Mouse (Mus musculus) kidney, postnatal 0 days (tissue): Measurements from ENCODE around the gene Hoxa1. TPM values are rescaled to one million over a fixed set of nuclear protein-coding genes. Genes with fewer than 3 reads are reported as not detected.
A peak's percentile ranks its signal among the peaks of the same experiment; 100 is the strongest.

Experiments used
- ATAC-seq: fragments of 200-750 bp; cut with Nextera tagmentation; replicated peaks from 2 replicates; pipeline ENCODE4 v1.8.0; 2017; ENCODE audit warnings: low read depth, moderate number of reproducible peaks, moderate TSS enrichment, moderate library complexity; ENCODE audit not compliant: low FRiP score
- DNase-seq: peaks from one replicate; pipeline ENCODE4 v3.0.0-alpha.2; 2016; ENCODE audit warnings: low spot score
- H3K27ac ChIP-seq: fragments of 300-500 bp; sonication (generic); 2 replicates; pipeline ENCODE4 v1.5.1; 2014; ENCODE audit warnings: mild to moderate bottlenecking
- H3K27me3 ChIP-seq: fragments of 300-500 bp; sonication (generic); 2 replicates; pipeline ENCODE4 v1.6.1; 2014; ENCODE audit warnings: low read length, mixed read lengths; ENCODE audit not compliant: insufficient read depth
- H3K36me3 ChIP-seq: fragments of 300-500 bp; sonication (generic); 2 replicates; pipeline ENCODE4 v1.6.1; 2014; ENCODE audit warnings: low read length, mixed read lengths; ENCODE audit not compliant: insufficient read depth
- H3K4me1 ChIP-seq: fragments of 300-500 bp; sonication (generic); replicated peaks from 2 replicates; pipeline ENCODE4 v1.6.1; 2014; ENCODE audit warnings: antibody characterized with exemption, low read length, mixed read lengths; ENCODE audit not compliant: insufficient read depth
- H3K4me2 ChIP-seq: fragments of 300-500 bp; sonication (generic); 2 replicates; pipeline ENCODE4 v1.6.1; 2014; ENCODE audit warnings: mild to moderate bottlenecking, low read length, moderate library complexity, mixed read lengths
- H3K4me3 ChIP-seq: fragments of 300-500 bp; sonication (generic); replicated peaks from 2 replicates; pipeline ENCODE4 v1.5.1; 2014; ENCODE audit warnings: low read depth, low read length
- H3K9ac ChIP-seq: fragments of 300-500 bp; sonication (generic); 2 replicates; pipeline ENCODE4 v1.6.1; 2014; ENCODE audit warnings: low read depth, low read length
- H3K9me3 ChIP-seq: fragments of 300-500 bp; sonication (generic); replicated peaks from 2 replicates; pipeline ENCODE4 v1.6.1; 2016; ENCODE audit warnings: low read length, inconsistent platforms, mixed read lengths
- CTCF ChIP-seq: IDR thresholded peaks from 2 replicates; pipeline ENCODE4 v1.5.1; 2016; ENCODE audit warnings: antibody characterized with exemption, low read depth, mild to moderate bottlenecking, moderate library complexity
- WGBS: fragments of 180-500 bp; shearing (Covaris S2); extraction: QIAGEN DNeasy Blood & Tissue Kit; methylation state at CpG from one replicate; pipeline ENCODE4 v1.1.7; 2014; 5-methylcytosine and 5-hydroxymethylcytosine counted together
- polyA plus RNA-seq: library from polyadenylated mRNA; unstranded; fragments of >200 nt; fragmentation: Nextera tagmentation; extraction: Ambion mirVana; gene quantifications from 2 replicates; pipeline ENCODE4 v1.2.1, GENCODE M21; 2015

The Hoxa1 gene
- polyA plus RNA-seq, 1 experiment from 2014 or later: 0.64 TPM

DNA sequence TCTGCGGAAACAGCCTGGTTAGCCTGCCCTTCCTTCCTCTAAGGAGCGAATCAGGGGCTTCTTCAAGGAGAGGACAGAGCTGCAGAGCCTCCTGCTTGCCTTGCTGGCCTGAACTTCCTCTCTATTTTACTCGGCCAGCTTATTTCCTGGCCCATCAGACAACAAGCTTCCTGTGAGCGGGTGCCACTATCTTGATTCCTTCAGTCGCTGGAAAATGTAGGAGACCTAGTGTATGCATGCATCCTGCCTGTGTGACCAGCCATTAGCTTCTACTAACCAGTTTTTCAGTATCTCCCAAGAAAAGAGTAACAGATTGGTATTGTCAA is 12.7 kb upstream of the Hoxa1 start:
- no peak overlapping the region for H3K4me3 ChIP-seq
- H3K27me3 ChIP-seq: no peaks in the 10 kb centered on the region
- peak overlapping the region; percentile 85 for H3K27ac ChIP-seq
- H3K4me2 ChIP-seq: peak overlapping the region; percentile 36; the same call in 1 of the 2 replicates
- no peaks in the 10 kb centered on the region for H3K36me3 ChIP-seq
- H3K9ac ChIP-seq: 0 out of 2 replicates have a peak overlapping the region, but pooled peaks have one; percentile 5
- peak; percentile 75 for DNase-seq
- WGBS: 41% methylated on average over 5 of the region's 5 CpGs
- H3K9me3 ChIP-seq: no peaks in the 10 kb centered on the region
- TF ChIP-seq CTCF: no peak
- no peak for ATAC-seq
- H3K4me1 ChIP-seq: peaks cover 43% of the 10 kb centered on the region

DNA sequence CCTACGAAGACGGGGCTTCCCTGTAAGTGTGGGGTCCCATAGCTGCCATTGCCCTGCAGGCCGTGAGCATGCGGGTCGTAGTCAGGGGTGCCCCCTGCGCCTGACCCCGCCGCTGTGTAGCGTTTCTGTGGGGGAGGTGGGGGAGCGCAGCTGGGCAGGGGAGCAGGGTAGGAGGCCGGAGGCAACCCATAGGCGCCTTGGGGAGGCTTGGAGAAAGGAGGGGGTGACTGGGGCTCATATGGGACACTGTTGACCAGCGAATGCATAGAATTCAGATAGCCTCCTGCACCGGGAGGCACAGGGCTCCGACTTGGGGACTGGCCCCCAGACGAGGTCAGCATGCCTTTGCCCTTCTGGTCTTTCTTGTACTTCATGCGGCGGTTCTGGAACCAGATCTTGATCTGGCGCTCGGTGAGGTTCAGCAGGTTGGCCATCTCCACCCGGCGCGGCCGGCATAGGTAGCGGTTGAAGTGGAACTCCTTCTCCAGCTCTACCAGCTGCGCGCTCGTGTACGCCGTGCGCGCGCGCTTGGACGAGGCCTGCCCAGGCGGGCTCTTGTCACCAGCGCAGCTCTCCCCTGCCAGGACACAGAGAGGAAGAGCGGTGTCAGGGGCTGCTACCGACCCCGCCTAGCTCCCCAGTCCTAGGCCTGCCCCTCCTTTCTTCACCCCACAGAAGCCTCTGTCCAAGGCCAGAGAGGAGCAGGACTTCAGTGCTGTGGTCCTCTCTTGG is 12.2 kb upstream of the Hoxa1 start:
- peaks cover 49% of the 10 kb centered on the region for H3K4me1 ChIP-seq
- TF ChIP-seq CTCF: no peak
- H3K9ac ChIP-seq: peak overlapping the region; percentile 5; the same call in 1 of the 2 replicates
- H3K27ac ChIP-seq: peak overlapping the region; percentile 85
- H3K36me3 ChIP-seq: no peaks in the 10 kb centered on the region
- ATAC-seq (no peak), DNase-seq (no peak)
- 18% methylated on average over 40 of the region's 40 CpGs for WGBS
- no peaks in the 10 kb centered on the region for H3K9me3 ChIP-seq
- peak overlapping the region; percentile 36 for H3K4me2 ChIP-seq
- no peaks in the 10 kb centered on the region for H3K27me3 ChIP-seq
- no peak overlapping the region for H3K4me3 ChIP-seq

DNA sequence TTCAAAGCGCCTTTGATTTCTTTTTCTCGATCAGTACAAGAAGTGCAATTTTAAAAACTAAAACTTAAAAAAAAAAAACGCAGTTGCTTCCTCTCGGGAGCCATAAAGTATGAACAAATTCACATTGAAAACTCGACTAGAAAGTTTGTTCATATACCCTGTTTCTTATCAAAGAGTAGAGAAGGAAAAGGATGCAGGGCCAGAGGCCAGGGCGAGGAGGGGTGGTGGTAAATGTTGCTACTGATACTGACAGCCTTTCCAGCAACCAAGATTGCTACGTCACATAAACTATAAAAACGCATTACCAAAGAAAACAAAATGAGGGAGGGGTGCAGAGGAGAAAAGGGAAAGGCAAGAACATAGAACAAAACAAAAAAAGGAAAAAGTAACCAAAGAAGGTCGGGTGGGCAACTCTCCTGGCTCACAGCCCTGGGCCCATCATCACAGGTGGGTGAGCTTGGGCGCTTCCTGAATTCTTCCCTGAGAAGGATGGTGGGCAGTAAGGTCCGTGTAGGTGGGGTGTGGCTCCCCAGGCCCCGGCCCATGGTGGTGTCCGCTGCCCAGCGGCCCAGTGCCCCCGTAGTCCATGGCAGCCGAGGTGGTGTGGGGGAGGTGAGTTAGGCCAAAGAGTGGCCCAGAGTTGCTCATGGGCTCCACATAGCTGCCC is 11.5 kb upstream of the Hoxa1 start:
- 35% methylated on average over 16 of the region's 16 CpGs for WGBS
- DNase-seq (peak; percentile 66), ATAC-seq (no peak)
- no peaks in the 10 kb centered on the region for H3K36me3 ChIP-seq
- H3K4me1 ChIP-seq: peaks cover 51% of the 10 kb centered on the region
- no peak overlapping the region for H3K4me3 ChIP-seq
- no peaks in the 10 kb centered on the region for H3K9me3 ChIP-seq
- H3K27ac ChIP-seq: peak overlapping the region; percentile 85
- TF ChIP-seq CTCF: no peak
- H3K9ac ChIP-seq: no peak overlapping the region; the same call in 1 of the 2 replicates
- no peaks in the 10 kb centered on the region for H3K27me3 ChIP-seq
- H3K4me2 ChIP-seq: peak overlapping the region; percentile 36

DNA sequence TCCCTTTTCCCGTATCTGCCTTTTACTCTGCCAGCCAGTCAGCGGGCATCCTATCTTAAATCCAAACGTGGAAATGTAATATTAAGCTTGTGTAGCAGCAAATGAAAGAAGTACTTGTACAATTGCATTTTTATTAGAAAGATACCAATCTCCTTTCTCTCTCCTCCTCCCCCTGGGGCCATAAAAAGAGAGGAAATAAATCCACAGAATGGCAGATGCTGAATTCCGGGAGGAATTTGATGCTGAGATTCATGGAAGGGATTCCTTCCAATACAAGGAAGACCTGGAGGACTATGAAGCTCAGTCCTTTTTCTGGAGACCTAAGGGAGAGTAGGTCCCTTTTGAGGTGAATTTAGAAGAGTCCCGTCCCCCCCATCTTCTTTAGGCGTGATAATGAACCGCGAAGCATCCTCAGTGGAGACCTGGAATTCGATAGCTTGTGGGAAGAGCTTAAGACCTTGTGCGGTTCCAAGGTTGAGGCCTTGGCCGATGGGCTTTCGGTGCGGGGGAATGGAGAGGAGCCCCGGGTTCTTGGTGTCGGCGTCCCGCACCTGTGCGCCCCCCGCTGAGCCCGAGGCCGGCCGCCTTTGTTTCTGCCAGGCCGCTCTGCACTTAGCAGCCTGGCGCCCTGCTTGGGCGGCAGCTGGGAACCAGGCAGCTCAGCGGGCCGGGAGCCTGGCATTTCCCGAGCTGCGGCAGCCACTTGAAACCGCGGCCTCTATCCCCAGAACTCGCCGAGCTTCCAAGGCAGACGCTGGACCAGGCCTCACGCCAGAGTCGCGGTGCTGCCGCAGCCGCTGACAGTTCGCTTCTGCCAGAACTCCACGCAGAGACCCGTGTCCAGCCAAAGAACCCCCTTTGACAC is 10.3 kb upstream of the Hoxa1 start:
- Histone ChIP-seq H3K27me3 (no peaks in the 10 kb centered on the region), H3K9me3 (no peaks in the 10 kb centered on the region), H3K36me3 (no peaks in the 10 kb centered on the region), H3K9ac (peak overlapping the region; percentile 52), H3K4me2 (peak overlapping the region; percentile 41), H3K4me1 (peaks cover 61% of the 10 kb centered on the region), H3K4me3 (0 out of 2 replicates have a peak overlapping the region, but pooled peaks have one; percentile 8), H3K27ac (peak overlapping the region; percentile 73)
- no peak for TF ChIP-seq CTCF
- DNase-seq (peak; percentile 76), ATAC-seq (no peak)
- 21% methylated on average over 42 of the region's 42 CpGs for WGBS

DNA sequence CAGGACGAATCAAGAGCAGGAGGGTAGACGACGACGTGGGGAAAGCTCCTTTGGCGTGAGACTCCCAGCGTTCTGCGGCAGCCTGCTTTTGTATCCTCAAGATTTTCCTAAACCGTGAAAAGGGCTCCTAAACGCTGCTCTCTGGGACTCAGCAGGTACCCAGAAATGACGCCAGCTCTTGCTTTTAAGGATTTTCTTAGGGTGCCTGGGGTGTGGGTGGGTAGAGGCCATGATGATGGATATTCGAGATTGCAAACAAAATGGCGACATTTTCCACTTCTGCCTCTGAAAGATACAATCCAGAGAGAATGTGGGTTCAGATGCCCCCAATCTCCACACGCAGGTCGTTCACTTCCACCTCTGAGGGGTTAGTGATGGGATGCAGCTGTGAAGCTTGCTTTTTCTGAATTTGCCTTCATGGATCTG is 9.6 kb upstream of the Hoxa1 start:
- peak overlapping the region; percentile 41; the same call in 1 of the 2 replicates for H3K4me2 ChIP-seq
- no peaks in the 10 kb centered on the region for H3K27me3 ChIP-seq
- H3K9me3 ChIP-seq: no peaks in the 10 kb centered on the region
- no peak for DNase-seq
- 0 out of 2 replicates have a peak overlapping the region, but pooled peaks have one; percentile 6 for H3K27ac ChIP-seq
- H3K4me1 ChIP-seq: peaks cover 59% of the 10 kb centered on the region
- no peak for ATAC-seq
- H3K9ac ChIP-seq: no peak overlapping the region
- H3K36me3 ChIP-seq: no peaks in the 10 kb centered on the region
- H3K4me3 ChIP-seq: no peak overlapping the region
- WGBS: 47% methylated on average over 14 of the region's 14 CpGs
- no peak for TF ChIP-seq CTCF

DNA sequence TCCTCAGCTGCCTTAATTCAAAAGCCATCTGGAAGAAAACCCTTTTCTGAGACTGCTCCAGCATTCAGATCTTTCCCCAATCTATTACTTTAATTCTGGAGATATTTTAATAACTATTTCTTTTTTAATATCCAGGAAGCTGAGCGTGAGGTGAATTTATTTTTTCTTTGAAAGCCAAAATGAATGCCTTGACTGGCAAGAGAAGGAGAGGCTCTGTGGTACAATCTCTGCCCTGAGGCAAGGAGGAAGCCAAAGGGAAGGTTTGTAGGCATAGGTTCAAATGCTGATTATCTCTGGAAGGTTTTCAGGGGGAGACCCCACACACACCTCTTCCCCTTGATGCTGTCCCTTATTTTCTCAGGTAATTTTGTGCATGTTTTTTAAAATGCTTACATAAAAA is 9.1 kb upstream of the Hoxa1 start:
- DNase-seq (no peak), ATAC-seq (no peak)
- Histone ChIP-seq H3K4me3 (no peak overlapping the region), H3K36me3 (no peaks in the 10 kb centered on the region), H3K9ac (no peak overlapping the region), H3K4me1 (peaks cover 59% of the 10 kb centered on the region), H3K27me3 (no peaks in the 10 kb centered on the region), H3K4me2 (peak overlapping the region; percentile 41; the same call in 1 of the 2 replicates), H3K9me3 (no peaks in the 10 kb centered on the region), H3K27ac (peak overlapping the region; percentile 48; the same call in 1 of the 2 replicates)
- 84% methylated on average over 1 of the region's 1 CpGs for WGBS
- no peak for TF ChIP-seq CTCF
